Mouse (Mus musculus) right cerebral cortex, postnatal 36 days (tissue): Measurements from ENCODE around the gene Akp3.

ENCODE experiments used
- DNase-seq, 2 experiments: peaks; one replicate each; pipeline ENCODE4 v3.0.0; 2022; ENCODE audit warnings: low spot score in 2 of 2, mixed read lengths in 1 of 2

Gene Akp3

DNA sequence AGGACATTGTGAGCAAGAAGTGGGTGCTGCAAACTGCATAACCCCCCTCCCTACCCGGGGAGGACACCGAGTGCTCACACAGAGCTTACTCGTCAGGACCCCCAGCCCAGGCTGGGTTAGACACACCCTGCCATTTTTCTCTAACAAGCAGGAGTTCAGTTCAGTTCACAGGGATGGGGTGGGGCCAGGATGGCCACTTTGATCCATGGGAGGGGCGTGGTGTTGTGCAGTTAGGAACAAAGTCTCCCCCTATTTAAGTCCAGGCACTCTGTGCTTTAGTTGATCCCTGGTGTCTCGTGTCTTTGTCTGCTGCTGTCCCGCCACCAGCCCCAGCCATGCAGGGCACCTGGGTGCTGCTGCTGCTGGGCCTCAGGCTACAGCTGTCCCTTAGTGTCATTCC is at the start of gene Akp3:
Gene Akp3 (plus strand): TSS at position 301 of the 400 bp plus-strand sequence.
- no peak for DNase-seq

DNA sequence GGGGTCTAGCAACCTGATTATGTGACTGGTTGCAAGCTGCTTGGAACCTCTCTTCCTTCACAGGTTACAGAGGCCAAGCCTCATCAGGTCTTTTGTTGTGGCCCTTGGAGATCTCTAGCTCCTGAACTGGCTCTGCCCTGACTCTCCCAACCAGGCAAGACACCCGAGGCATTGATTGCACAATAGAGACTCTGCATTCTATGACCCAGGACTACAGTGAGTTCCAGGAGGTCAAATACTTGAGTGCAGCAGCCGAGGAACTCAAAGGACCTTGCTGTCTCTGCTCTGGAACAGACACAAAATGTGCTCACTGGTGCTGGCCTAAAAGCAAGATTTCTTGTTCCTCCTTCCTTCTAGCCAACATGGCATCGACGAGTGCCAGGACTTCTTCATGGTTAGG is 38.6 kb upstream of the Akp3 start:
- no peak for DNase-seq

DNA sequence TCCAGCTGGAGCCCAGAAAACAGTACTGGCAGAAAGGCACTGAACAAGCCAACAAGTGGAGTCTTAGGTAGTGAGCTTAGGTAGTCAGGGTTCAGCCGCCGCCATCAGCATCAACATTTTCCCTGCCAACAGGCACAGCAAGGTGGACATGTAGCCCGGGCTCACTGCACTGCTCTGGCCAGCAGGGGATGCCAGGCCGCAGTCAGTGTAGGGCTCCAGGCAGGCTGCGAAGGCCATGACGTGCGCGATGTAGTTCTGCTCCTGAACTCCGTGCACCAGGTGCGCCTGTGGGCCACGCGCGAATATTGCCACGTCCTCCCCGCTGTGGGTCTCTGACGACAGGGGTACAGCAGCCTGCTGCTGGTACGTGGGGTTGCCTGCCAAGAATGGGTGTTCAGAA is 37.8 kb upstream of the Akp3 start:
- no peak for DNase-seq

DNA sequence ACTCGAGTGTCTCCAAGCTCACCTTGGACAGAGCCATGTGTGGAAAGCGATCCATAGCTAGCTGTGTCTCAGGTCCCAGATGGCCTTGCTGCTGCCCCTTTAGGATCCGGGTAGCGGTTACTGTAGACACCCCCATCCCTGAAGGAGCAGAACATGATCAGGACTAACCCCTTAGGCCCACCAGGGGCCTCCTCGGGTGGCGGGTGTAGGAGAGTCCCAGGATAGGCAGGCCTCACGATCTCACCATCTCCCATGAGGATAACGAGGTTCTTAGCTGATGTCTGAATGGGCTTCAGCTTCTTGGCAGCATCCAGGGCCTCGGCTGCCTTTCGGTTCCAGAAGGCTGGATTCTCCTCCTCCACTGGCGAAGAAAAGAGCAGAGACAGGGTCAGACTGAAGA is 35.5 kb upstream of the Akp3 start:
- no peak for DNase-seq

DNA sequence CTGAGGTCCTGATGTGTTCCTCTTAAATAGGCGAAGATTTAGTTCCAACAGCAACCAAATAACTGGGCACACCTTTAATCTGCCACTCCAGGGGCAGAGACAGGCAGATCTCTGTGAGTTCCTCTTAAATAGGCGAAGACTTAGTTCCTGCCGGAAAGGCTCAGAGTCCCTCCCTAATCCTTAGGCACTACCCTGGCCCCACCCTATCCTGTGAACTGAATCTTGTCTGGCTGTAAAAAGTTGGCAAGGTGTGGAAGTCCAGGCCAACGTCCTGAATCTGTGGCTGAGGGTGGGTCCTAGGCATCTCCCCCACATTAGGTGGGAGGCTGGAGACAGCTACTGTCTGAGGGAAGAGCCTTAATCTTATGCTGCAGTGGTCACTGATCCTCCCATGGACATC is 34.9 kb upstream of the Akp3 start, which contains the start of gene Alppl2:
Gene Alppl2 (minus strand): TSS at position 101 of the 400 bp plus-strand sequence.
- no peak for DNase-seq

DNA sequence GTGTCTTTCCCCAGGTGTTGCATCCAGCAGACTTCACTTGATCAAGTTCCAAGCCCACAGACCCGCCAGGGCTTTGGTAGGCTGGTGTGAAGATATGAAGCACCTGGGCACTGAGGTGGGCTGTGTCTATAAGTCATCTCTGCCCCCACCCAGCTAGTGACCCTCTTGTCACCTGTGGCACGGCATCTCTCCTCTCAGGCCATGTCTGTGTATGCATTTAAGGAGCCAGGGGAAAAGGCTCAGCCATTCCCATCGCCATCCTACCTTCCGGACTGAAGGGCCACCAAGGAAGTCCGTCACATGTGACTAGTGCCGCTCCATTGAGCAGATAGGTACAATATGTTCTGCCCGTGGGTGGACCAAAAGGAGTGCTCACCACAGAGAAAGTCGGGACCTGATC is 29.1 kb upstream of the Akp3 start:
- no peak for DNase-seq

DNA sequence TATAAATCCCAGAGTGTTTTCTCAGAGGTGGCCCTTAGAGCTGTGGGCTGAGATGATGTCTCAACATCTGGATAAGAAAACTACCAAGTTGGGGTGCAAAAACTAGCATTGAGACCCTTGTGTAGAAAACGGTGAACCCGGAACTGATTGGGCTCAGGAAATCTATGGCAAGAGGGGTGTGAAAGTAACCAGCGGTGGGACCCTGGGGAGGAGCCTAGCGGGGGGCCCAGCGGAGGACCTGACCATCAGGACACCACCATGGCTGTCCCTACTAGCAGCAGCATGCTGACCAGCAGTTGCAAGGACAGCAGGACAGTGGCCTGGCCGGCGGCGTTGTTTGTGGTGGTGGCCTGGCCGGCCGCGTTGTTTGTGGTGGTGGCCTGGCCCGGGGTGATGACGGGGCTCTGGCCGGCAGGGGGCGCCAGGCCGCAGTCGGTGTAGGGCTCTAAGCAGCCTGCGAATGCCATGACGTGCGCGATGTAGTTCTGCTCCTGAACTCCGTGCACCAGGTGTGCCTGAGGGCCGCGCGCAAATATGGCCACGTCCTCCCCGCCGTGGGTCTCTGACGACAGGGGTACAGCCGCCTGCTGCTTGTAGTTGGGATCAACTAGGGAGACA is 26.3 kb upstream of the Akp3 start:
- no peak for DNase-seq

DNA sequence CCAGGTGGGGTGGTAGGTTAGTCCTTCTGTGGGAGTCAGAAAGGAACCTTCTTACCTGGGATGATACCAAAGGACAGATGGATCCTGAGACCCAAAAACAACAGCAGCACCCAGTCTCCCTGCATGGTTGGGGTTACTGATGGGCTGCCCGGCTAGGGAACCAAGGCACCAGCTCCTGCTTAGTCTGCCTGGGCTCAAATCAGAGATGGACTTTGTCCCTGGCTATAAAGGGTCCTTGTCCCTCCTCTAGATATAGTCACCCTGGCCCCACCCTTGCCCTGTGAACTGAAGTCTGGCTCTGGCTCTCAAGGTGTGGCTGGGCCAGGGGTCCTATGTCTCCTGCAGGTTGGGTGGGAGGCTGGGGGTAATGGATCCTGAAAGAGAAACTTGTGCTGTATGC is 23.4 kb upstream of the Akp3 start, which contains the start of gene Alpi:
Gene Alpi (minus strand): TSS at position 196 of the 400 bp plus-strand sequence.
- no peak for DNase-seq

DNA sequence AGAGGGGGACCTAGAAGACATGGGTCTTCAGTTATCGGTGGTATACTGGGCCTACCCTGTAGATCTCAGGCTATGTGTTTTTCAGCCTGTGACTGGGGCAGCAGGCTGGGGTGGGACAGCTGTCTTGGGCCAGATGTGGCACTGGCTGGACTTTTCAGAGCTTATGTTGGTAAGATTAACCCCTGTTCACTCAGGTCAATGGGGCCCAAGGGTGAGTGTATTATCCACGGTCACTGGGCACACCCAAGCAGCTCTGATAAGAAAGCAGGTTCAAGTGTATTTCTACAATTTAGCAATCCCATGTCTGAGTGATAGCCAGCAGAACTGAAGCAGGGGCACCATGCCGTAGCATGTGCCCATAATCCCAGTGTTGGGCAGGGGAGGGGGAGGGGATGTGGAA is 22.7 kb upstream of the Akp3 start:
- no peak for DNase-seq

DNA sequence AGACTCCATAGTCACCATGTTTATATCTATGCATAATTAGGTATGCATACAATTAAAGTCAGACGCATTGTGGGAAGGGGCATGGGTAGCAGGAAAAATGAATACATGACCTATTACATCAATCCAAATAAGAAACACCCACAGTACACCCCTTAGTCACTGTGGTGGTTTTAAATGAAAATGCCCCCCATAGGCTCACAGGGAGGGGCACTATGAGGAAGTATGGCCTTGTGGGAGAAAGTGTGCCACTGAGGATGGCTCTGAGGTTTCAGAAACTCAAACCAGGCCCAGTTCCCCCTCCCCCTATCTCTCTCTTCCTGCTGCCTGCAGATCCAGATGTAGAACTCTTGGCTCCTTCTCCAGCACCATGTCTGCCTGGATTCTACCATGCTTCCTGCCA is 20.8 kb upstream of the Akp3 start:
- DNase-seq: no peak

DNA sequence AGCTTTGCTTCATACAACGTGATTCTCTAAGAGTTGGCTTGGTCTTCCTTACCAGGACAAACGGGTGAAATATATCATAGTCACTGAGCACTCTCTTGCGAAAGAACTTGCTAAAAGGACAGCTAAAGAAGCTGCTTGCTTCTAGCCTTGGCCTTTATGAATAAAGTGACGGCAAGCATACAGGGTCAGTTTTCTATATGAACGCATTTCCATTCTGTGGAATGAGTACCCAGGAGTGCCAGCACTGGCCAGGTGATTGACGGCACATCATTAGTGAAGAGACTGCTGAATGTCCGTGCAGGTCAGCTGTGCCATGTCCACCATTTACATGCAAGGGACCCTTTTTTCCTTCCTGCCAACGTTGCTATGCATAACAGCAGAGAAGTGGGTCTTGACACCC is 18.2 kb upstream of the Akp3 start:
- DNase-seq: no peak

DNA sequence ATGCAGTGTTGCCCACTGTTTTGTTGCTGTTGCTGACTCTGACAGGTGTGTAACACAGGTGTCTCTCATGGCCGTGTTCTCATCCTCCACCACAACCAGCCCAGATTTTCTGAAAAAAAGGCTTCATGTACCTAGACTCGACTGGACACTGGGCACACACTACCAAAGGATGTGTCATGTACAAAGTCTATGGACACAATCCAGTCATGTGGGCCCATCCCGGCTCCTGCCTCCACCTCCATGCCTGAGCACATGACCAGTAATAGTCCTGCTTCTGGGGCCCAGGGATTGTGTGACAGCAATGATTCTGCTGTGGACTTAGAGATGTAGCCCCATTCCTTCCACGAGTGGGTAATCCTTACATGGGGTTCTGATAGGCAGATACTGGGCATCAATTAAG is 16.2 kb upstream of the Akp3 start:
- no peak for DNase-seq

DNA sequence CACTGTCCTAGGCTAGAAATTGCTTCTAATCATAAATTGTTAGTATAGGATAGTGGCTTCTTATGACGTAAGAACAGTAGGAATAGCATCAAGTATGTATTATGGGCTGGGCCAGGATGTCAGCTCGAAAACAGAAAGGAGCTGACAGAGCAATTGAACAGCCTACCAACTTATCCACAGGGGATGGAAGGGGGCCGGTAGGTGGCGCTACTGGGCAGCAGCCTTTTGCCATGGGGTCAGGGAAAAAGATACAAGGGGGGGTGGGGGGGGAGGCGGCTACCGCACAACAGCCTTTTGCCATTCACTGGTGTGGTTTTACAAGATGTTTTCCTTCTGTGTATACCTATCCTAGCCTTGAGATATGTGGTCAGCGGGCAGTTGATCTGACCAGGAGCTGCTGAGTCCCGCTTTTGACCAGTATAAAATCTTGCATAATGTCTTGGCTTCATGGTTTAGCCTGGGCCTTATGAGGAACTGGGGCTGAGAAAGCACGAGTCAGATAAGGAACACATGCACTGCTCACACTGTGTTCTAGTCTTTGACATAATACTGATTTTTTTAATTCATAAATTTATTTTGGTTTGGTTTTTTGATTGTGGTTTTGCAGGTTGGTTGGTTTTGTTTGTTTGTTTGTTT is 12.9 kb upstream of the Akp3 start:
- no peak for DNase-seq

DNA sequence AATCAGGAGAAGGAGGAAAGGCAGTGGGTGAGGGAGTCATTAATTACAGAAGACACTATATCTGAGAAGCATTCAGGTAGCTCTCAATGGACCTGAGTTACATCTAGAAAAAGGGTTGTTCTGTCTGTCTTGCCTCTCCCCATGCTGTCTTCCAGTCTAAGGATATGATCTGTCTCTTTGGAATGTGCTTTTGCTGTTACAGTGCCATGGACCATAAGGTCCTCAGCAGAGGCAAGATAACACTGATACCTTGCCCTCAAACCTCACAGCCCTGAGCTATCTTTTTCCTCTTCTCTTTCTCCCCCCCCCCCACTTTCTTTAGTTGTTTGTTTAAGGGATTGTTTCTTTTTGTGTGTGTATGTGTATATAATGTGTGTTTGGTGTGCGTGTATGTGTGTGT is 10.0 kb upstream of the Akp3 start:
- DNase-seq: no peak

DNA sequence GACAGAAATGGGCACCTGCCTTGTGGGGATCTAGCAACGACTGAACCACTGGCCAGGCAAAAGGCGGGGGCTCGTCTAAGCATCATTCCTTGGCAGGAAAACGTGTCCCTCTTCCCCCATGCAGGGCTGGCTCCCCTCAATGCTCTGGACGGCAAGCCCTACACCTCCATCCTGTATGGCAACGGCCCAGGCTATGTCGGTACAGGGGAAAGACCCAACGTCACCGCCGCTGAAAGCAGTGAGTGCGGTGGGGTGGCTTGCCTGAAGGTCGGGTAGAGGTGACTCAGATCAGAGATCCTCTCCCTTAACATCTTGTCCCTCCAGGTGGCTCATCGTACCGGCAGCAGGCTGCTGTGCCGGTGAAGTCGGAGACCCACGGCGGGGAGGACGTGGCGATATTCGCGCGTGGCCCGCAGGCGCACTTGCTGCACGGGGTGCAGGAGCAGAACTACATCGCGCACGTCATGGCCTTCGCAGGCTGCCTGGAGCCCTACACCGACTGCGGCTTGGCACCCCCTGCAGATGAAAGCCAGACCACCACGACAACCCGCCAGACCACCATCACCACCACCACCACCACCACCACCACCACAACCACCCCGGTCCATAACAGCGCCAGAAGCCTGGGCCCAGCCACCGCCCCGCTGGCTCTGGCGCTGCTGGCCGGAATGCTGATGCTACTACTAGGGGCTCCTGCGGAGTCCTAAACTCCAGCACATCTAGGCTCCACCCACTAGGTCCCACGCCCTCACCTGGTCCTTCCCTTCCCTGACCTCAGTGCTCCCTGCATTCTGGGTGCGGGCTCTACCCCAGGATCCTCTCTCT is 2.6 kb downstream of the Akp3 start:
- DNase-seq: peak; percentile 14 to 25

DNA sequence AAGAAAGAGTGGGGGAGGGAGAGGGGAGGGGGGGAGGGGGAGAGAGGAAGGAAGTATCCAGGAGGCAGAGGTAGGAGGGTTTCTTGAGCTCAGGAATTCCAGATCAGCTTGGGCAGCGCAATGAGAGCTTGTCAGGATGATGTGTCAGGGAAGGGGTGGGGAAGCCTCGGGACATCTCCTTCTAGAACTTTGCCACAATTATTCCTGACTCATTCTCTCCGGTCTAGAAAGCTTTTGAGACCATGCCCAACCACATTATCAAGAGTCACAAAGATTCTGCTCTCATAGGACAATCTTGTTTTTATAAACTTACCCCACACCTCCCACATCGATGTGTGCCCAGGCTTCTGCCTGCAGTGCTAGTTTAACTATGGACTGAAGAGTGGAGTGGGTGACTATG is 7.0 kb downstream of the Akp3 start:
- no peak for DNase-seq

DNA sequence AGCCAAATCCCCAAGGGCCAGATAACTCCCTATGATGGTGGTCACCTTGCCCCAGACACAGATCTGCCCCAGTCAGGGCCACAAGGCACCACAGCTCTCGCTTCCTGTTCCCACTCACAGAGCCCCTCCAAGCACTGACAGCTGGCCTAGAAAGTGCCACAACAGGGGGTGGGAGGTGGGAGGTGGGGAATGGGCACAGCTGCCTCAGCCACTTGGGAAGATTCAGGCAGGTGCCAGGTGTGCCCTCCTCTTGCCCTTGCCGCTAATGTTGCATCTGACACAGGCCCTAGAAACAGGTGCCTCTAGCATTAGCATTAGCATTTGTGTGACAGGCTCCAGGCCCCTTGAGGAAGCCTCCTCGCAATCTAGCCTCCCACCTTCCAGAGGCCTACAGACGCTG is 16.8 kb downstream of the Akp3 start:
- DNase-seq: no peak

DNA sequence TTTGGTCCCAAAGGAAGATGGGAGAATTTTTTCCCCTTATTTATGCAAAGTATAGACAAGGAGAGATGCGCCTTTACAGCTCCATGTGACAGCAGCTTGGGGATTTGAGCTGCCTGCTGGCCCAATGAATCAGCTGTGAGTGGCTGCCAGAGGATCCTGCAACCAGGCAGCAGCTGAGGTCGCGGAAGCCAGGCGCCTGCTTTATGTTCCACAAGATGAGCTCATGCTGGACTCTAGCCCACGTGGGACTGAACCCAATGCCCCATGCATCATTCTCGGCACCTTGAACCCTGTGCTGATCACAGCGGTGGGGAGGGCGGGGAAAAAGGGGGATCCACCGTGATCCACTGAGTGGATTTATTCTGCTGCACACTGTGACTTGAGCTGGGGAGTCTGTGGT is 17.7 kb downstream of the Akp3 start:
- no peak for DNase-seq

DNA sequence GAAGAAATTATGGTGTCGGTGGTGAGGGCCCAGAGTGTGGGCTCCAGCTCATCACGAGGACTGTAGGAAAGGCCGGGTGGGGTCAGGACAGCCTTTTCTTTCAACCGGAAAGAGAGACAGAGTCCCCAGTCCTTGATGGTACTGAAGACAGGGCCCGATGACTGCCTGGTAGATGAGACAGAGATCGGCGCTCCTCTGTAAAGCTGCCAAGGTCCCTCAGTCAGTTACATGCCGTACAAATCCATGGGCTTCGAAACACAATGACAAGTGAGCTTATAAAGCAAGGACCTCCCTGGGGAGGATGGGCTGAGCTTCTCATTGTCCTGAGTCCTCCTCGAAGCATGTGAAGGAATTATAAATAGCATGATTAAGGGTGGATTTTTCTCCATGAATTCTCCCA is 18.4 kb downstream of the Akp3 start:
- no peak for DNase-seq

DNA sequence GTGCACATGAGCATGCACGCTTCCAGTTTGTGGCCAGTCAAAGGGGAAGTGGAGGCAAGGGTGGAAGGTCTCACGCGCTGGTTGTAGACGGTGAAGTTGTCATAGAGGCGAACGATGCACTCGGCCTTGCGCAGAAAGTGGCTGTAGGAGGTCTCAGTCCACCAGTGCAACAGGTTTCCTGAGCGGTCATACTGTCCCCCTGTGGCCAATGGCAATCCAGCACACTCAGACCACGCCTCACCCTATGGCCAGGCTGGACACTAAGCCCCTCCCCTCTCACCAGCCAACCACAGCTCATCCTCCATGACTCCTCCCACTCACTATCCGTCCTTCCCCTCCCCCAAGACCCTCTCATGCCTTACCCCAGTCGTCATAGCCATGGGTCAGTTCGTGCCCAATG is 24.6 kb downstream of the Akp3 start:
- no peak for DNase-seq

DNA sequence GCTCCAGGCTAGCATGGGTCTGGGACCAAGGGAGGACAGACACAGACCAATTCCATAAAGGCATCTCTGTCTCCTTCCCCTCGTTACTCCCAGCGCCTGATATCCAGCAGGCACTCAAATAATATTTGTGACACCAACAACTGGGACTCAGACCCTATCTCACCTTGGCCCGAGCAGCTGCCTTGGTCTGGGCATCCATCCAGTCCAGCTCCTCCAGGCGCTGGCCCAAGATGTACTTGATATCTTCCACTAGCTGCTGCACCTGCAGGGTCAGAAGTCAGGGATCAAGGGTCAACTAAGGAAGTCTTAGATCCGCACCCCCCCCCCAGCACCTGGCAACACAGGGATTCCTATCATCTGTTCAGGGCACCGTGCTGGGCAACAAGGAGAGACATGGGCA is 26.5 kb downstream of the Akp3 start:
- no peak for DNase-seq

DNA sequence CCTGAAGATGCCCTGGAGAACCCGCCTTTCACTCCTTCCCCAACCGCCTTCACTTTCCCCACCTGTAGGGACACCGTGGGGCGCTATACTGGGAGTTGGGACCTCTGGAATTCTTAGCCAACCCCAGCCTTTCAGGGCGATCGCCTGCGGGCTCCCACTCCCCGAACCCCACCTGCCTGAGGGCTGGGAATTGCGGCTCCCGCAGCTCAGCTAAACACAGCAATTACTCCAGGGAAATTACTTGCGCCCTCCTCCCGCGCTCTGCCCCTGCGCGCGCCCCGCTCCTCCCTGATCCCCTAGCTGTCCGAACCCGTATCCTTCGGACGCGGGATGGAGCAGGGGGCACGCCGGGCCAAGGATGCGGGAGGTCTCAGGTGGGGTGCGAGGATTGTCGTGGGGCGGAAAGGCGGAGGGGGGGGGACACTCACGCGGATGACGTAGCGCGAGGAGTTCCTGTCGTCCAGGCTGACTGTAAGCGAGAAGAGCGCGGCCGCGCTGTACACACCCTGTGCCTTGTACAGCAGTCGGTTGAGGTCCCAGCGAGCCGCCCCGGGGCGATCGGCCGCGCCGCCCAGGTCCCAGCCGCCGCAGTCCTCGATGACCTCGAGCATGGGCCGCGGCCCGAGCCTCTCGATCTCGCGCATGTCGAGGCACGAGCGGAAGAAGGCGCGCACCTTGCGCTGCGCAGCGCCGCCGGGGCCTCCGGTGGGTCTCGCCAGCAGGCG is 29.2 kb downstream of the Akp3 start:
- DNase-seq: no peak
